Mouse (Mus musculus) CD4-positive, CD25-positive, alpha-beta regulatory T cell, adult 9 weeks (primary cell): Measurements from ENCODE around the gene Anln. TPM values are rescaled to one million over a fixed set of nuclear protein-coding genes. Genes with fewer than 3 reads are reported as not detected.

Experiments used
- polyA plus RNA-seq: library from polyadenylated mRNA; unstranded; fragments of 100-300 nt; shearing (Covaris generic); gene quantifications from one replicate; pipeline ENCODE4 v1.2.1, GENCODE M21; 2017

Gene Anln
- 0.87 TPM for polyA plus RNA-seq

DNA sequence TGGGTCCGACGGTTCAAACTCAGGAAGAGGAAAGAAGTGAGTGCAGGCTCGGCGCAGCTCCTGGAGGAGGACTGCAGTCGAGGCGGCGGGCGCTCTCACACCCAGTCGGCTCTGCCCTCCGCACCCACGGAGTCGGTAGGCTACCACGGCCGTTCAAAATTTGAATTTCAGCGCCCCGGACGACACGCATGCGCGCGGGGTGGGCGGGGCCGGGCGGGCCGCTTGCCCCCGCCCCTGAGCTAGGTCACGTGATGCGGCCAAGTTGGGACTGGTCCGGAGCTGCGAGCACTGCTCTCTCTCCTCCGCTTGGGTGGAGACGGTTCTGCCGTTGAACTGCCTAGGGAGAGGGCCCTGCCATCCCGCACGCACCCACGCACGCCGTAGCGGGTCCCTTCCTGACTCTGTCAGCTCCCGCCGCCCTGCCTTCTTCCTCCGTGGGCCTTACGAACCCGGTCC is at the start of gene Anln:
Anln (minus strand) TSS at position 168 of the 456 bp plus-strand sequence.

GRCm38 (mm10) chr9:22411002-22411857 is 22.2 kb upstream of the Anln start, which contains the start of gene 9530077C05Rik:
Gene 9530077C05Rik, plus strand, starts transcription at chr9:22411513.

DNA sequence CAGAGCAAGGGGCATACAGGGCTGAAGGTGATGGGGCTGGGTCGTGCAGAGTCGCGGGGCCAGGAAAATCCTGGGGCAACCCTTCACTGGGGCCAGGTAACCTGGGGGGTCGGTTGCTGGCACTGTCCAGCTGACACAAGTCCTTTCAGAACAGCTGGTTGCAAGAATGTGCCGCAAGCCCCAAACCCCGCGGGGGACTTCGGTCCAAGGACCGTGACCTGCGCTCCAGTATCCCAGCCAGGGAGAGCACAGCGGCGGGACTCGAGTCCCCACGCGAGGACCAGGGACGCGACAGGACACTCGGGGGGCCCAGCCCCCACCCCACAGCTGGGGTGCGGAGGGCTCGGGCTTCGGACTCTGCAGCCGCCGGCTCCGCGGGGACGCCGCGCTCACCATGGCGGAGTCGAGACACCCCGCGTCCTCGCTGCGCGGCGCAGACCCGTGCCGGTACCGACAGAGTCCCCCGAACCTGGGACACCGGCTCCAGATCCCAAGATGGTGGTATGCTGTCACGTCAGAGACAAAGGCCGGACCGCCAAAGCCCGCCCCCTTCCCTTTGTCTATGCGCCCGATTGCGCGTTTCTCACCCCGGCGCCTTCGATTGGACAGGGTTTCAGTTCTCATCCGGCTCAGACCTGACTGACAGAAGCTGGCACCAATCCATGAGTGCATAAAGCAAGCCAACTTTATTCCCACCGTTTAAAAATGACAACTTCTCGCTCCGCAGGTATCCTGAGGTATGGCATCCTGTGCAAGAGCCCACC is 81.7 kb downstream of the Anln start, which contains the start of gene Zfp810:
Zfp810 (minus strand) TSS at position 493 of the 764 bp plus-strand sequence.

Other genes with a start within 250 kb of the Anln start
- 54.8 TPM for gene Pigyl, start 232.3 kb downstream of the Anln start, polyA plus RNA-seq
- gene Zfp872, start 201.1 kb downstream of the Anln start, polyA plus RNA-seq, result not detected
- 60.9 TPM for gene Zfp809, start 163.5 kb downstream of the Anln start, polyA plus RNA-seq
- gene Zfp599, start 129.3 kb downstream of the Anln start, polyA plus RNA-seq, result 5.9 TPM
- gene Zfp810, start 81.5 kb downstream of the Anln start, polyA plus RNA-seq, result 16.1 TPM
- 0.41 TPM for gene 9530077C05Rik, start 22.3 kb upstream of the Anln start, polyA plus RNA-seq
- not detected for gene Gm17545, start 65.1 kb upstream of the Anln start, polyA plus RNA-seq
- gene Rp9, start 80.6 kb upstream of the Anln start, polyA plus RNA-seq, result 22.8 TPM
- 25.2 TPM for gene Bbs9, start 86.5 kb upstream of the Anln start, polyA plus RNA-seq